Mouse (Mus musculus): ENCODE data around the gene Faf1. TPM values are rescaled to one million over a fixed set of nuclear protein-coding genes. Genes with fewer than 3 reads are reported as not detected.

The Faf1 gene
- polyA plus RNA-seq, 1 experiment from 2014 or later: 22.6 TPM

GRCm38 (mm10) chr4:109829800-109830199 lies 153.4 kb downstream of the Faf1 start:
- Histone ChIP-seq H3K27me3 (ENCODE audit: insufficient read depth, low read length) (no peaks in the 10 kb centered on the region), H3K9me3 (replicated peaks; ENCODE audit: low read length) (no peaks in the 10 kb centered on the region), H3K36me3 (ENCODE audit: insufficient read depth, low read length) (no peaks in the 10 kb centered on the region), H3K4me2 (ENCODE audit: low read length) (no peak overlapping the region), H3K4me1 (replicated peaks; ENCODE audit: insufficient read depth, low read length) (no peaks in the 10 kb centered on the region), H3K4me3 (replicated peaks; ENCODE audit: low read depth, low read length) (no peak overlapping the region), H3K27ac (no peak overlapping the region), H3K9ac (ENCODE audit: low read depth, low read length) (no peak overlapping the region)
- ATAC-seq (replicated peaks; ENCODE audit: low FRiP score, low read depth) (no peak), DNase-seq (ENCODE audit: low spot score) (no peak)
- 95% methylated on average over 3 of the region's 3 CpGs for WGBS
- TF ChIP-seq CTCF (IDR thresholded peaks at IDR 0.05; ENCODE audit: low read depth): no peak

GRCm38 (mm10) chr4:109857851-109858250 lies 181.5 kb downstream of the Faf1 start:
- Histone ChIP-seq H3K9ac (ENCODE audit: low read depth, low read length) (no peak overlapping the region), H3K36me3 (ENCODE audit: insufficient read depth, low read length) (peaks cover 3% of the 10 kb centered on the region; the same call in 1 of the 2 replicates), H3K27me3 (ENCODE audit: insufficient read depth, low read length) (no peaks in the 10 kb centered on the region), H3K27ac (no peak overlapping the region), H3K4me1 (replicated peaks; ENCODE audit: insufficient read depth, low read length) (no peaks in the 10 kb centered on the region), H3K4me3 (replicated peaks; ENCODE audit: low read depth, low read length) (no peak overlapping the region), H3K4me2 (ENCODE audit: low read length) (no peak overlapping the region), H3K9me3 (replicated peaks; ENCODE audit: low read length) (no peaks in the 10 kb centered on the region)
- no peak for TF ChIP-seq CTCF (IDR thresholded peaks at IDR 0.05; ENCODE audit: low read depth)
- 93% methylated on average over 3 of the region's 3 CpGs for WGBS
- DNase-seq (ENCODE audit: low spot score): no peak
- ATAC-seq (replicated peaks; ENCODE audit: low FRiP score, low read depth): no peak

DNA sequence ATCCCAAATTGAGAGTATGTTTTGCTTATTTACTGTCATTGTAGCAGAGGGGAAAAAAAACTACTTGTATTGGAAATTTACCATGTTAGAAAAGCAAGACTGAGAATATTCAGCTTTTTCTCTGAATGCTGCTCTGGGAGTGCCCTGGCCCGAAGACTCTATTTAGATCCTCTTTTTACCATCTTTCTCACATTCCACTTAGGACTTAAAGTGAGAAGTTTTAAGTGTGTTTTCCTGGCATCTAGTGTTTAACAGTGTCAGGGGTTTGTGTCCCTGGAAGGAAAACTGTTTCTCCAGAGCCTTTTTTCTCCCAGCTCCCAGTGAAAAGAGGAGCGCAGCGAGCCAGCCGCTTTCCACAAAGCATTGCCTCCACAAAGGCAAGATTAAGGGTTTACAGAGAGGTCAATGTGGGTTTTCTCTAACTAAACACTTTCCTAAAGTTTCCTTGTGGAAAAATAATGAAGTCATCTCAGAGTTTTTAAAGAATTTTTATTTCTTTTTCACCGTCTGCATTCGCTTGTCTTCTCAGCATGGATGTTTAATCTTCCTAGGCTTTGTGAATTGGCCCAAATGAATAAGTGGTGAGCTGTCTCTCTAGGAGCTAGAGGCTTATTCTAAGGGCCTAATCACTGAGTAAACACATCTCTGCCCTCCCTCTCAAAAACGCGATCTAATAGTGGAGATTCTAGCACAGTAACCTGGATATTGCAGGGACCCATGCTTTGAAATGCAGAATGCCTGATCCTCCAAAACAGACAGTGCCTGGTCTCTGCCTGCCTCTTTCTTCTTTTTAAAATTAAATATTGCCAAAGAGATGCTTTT lies 182.4 kb downstream of the Faf1 start:
- Histone ChIP-seq H3K9me3 (replicated peaks; ENCODE audit: low read length) (no peaks in the 10 kb centered on the region), H3K27ac (no peak overlapping the region), H3K4me3 (replicated peaks; ENCODE audit: low read depth, low read length) (no peak overlapping the region), H3K4me1 (replicated peaks; ENCODE audit: insufficient read depth, low read length) (no peaks in the 10 kb centered on the region), H3K9ac (ENCODE audit: low read depth, low read length) (no peak overlapping the region), H3K4me2 (ENCODE audit: low read length) (no peak overlapping the region), H3K27me3 (ENCODE audit: insufficient read depth, low read length) (no peaks in the 10 kb centered on the region), H3K36me3 (ENCODE audit: insufficient read depth, low read length) (peaks cover 3% of the 10 kb centered on the region; the same call in 1 of the 2 replicates)
- DNase-seq (ENCODE audit: low spot score) (no peak), ATAC-seq (replicated peaks; ENCODE audit: low FRiP score, low read depth) (no peak)
- 69% methylated on average over 8 of the region's 8 CpGs for WGBS
- no peak for TF ChIP-seq CTCF (IDR thresholded peaks at IDR 0.05; ENCODE audit: low read depth)

- DNase-seq (ENCODE audit: low spot score) (no peak), ATAC-seq (replicated peaks; ENCODE audit: low FRiP score, low read depth) (no peak)
- WGBS: 67% methylated on average over 7 of the region's 7 CpGs
- no peaks in the 10 kb centered on the region for H3K27me3 ChIP-seq (ENCODE audit: insufficient read depth, low read length)
- H3K9me3 ChIP-seq (replicated peaks; ENCODE audit: low read length): no peaks in the 10 kb centered on the region
- H3K36me3 ChIP-seq (ENCODE audit: insufficient read depth, low read length): peaks cover 3% of the 10 kb centered on the region; the same call in 1 of the 2 replicates
- no peaks in the 10 kb centered on the region for H3K4me1 ChIP-seq (replicated peaks; ENCODE audit: insufficient read depth, low read length)
- no peak overlapping the region for H3K9ac ChIP-seq (ENCODE audit: low read depth, low read length)
- no peak for TF ChIP-seq CTCF (IDR thresholded peaks at IDR 0.05; ENCODE audit: low read depth)
- H3K27ac ChIP-seq: no peak overlapping the region
- no peak overlapping the region for H3K4me3 ChIP-seq (replicated peaks; ENCODE audit: low read depth, low read length)
- H3K4me2 ChIP-seq (ENCODE audit: low read length): no peak overlapping the region
These were observed 183.0 kb downstream of the Faf1 start for GRCm38 (mm10) chr4:109859401-109859800.

- Histone ChIP-seq H3K9ac (ENCODE audit: low read depth, low read length) (no peak overlapping the region), H3K9me3 (replicated peaks; ENCODE audit: low read length) (no peaks in the 10 kb centered on the region), H3K4me1 (replicated peaks; ENCODE audit: insufficient read depth, low read length) (no peaks in the 10 kb centered on the region), H3K27ac (no peak overlapping the region), H3K4me3 (replicated peaks; ENCODE audit: low read depth, low read length) (no peak overlapping the region), H3K4me2 (ENCODE audit: low read length) (no peak overlapping the region), H3K27me3 (ENCODE audit: insufficient read depth, low read length) (no peaks in the 10 kb centered on the region), H3K36me3 (ENCODE audit: insufficient read depth, low read length) (peaks cover 3% of the 10 kb centered on the region; the same call in 1 of the 2 replicates)
- no peak for DNase-seq (ENCODE audit: low spot score)
- ATAC-seq (replicated peaks; ENCODE audit: low FRiP score, low read depth): no peak
- WGBS: 64% methylated on average over 2 of the region's 2 CpGs
- TF ChIP-seq CTCF (IDR thresholded peaks at IDR 0.05; ENCODE audit: low read depth): no peak
These were observed 183.9 kb downstream of the Faf1 start for GRCm38 (mm10) chr4:109860256-109860655.

DNA sequence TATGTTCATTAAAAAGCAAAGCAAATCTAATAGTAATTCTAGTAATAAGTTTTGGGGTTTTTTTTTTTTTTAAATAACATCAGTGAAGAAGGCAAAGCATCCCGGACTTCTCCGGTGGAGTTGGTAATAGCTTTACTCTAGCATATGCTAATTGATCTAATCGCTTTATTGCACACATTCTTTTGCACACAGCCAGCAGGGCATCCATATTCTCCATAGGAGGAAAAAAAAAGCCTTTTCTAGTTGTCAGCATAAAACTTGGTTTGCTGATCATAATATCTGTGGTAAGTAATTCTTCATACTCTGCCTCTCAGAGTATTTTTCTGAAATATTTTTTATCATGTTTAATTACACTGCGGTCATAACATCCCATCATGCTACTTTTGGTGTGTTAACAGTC lies 185.9 kb downstream of the Faf1 start:
- Histone ChIP-seq H3K4me1 (replicated peaks; ENCODE audit: insufficient read depth, low read length) (no peaks in the 10 kb centered on the region), H3K9ac (ENCODE audit: low read depth, low read length) (no peak overlapping the region), H3K27me3 (ENCODE audit: insufficient read depth, low read length) (no peaks in the 10 kb centered on the region), H3K36me3 (ENCODE audit: insufficient read depth, low read length) (no peaks in the 10 kb centered on the region), H3K27ac (no peak overlapping the region), H3K4me2 (ENCODE audit: low read length) (no peak overlapping the region), H3K9me3 (replicated peaks; ENCODE audit: low read length) (no peaks in the 10 kb centered on the region), H3K4me3 (replicated peaks; ENCODE audit: low read depth, low read length) (no peak overlapping the region)
- DNase-seq (ENCODE audit: low spot score) (no peak), ATAC-seq (replicated peaks; ENCODE audit: low FRiP score, low read depth) (no peak)
- 78% methylated on average over 4 of the region's 4 CpGs for WGBS
- TF ChIP-seq CTCF (IDR thresholded peaks at IDR 0.05; ENCODE audit: low read depth): no peak
